Comparison of ENCODE assay signal across 8 mouse cellular contexts in genomic region chr11:96696842-96697455, GRCm38 (mm10).
A peak's percentile ranks its signal among the peaks of the same experiment; 100 is the strongest.
DNase-seq lines count a peak whose midpoint lies in the region; ATAC-seq and TF ChIP-seq lines count a peak whose summit lies in the region.

No protein-coding gene starts in this region.

- H3K4me1 ChIP-seq in midbrain, embryonic 10.5 days = peaks cover 34% of the 10 kb centered on the region
- H3K4me1 ChIP-seq in midbrain, embryonic 16.5 days (ENCODE audit: control insufficient read depth, insufficient read depth, low read length) = peaks cover 2% of the 10 kb centered on the region

- intact Hi-C loops in left cerebral cortex, adult 2 months (cut with DNase I) = no loop called here

- no peak overlapping the region for H3K9ac ChIP-seq in midbrain, embryonic 16.5 days (ENCODE audit: low read depth, low read length)

- no peak for ATAC-seq in midbrain, embryonic 16.5 days

- no peaks in the 10 kb centered on the region for H3K36me3 ChIP-seq in midbrain, embryonic 10.5 days
- no peaks in the 10 kb centered on the region for H3K36me3 ChIP-seq in midbrain, embryonic 16.5 days (ENCODE audit: control insufficient read depth, insufficient read depth, low read length)

- WGBS in midbrain, embryonic 10.5 days = 30% methylated on average over 7 of the region's 7 CpGs
- WGBS in midbrain, embryonic 16.5 days = 20% methylated on average over 7 of the region's 7 CpGs

- DNase-seq in midbrain, embryonic 10.5 days (ENCODE audit: low spot score) = peak; percentile 67
- DNase-seq in embryo, embryonic 11 days = peak; percentile 87
- peak; percentile 39 to 67 for DNase-seq in kidney, postnatal 4 days
- DNase-seq in skeletal muscle tissue, adult 2 months (ENCODE audit: low read depth, low spot score) = peak; percentile 2
- DNase-seq in frontal cortex, postnatal 25 days (ENCODE audit: low spot score in 2 of 2) = no peak
- no peak for DNase-seq in Muller cell, postnatal 12 days (ENCODE audit: inconsistent ontology term)
- DNase-seq in left cerebral cortex, adult 2 months (ENCODE audit: extremely low spot score in 1 of 2, low spot score in 2 of 2) = no peak

- no peak overlapping the region for H3K4me2 ChIP-seq in midbrain, embryonic 16.5 days (ENCODE audit: low read length)

- 0 out of 2 replicates have a peak overlapping the region, but pooled peaks have one; percentile 9 for H3K4me3 ChIP-seq in midbrain, embryonic 10.5 days
- no peak overlapping the region for H3K4me3 ChIP-seq in midbrain, embryonic 16.5 days (ENCODE audit: low read depth, low read length)
- no peak overlapping the region for H3K4me3 ChIP-seq in left cerebral cortex, adult 2 months

- H3K27me3 ChIP-seq in midbrain, embryonic 10.5 days (ENCODE audit: low read depth, poor library complexity, severe bottlenecking) = no peaks in the 10 kb centered on the region
- H3K27me3 ChIP-seq in midbrain, embryonic 16.5 days (ENCODE audit: control insufficient read depth, insufficient read depth, low read depth, low read length) = no peaks in the 10 kb centered on the region

- TF ChIP-seq CTCF in left cerebral cortex, adult 2 months (IDR thresholded peaks at IDR 0.05) = no peak

- H3K27ac ChIP-seq in midbrain, embryonic 10.5 days (replicated peaks) = peak overlapping the region; percentile 23; the same call in 1 of the 2 replicates
- no peak overlapping the region for H3K27ac ChIP-seq in midbrain, embryonic 16.5 days (ENCODE audit: low read length)
- no peak overlapping the region for H3K27ac ChIP-seq in left cerebral cortex, adult 2 months

- no peaks in the 10 kb centered on the region for H3K9me3 ChIP-seq in midbrain, embryonic 10.5 days (replicated peaks)
- H3K9me3 ChIP-seq in midbrain, embryonic 16.5 days (replicated peaks; ENCODE audit: control insufficient read depth, low read length, poor library complexity, severe bottlenecking) = no peaks in the 10 kb centered on the region

Comparison
In these comparisons a context has a peak if more than half of its experiments do, and no peak if none do; other contexts are left out.
1. DNase-seq: peak in midbrain, embryonic 10.5 days (single experiment), embryo, embryonic 11 days (single experiment), kidney, postnatal 4 days (2 of 2) and skeletal muscle tissue, adult 2 months (single experiment); none in frontal cortex, postnatal 25 days (0 of 2), Muller cell, postnatal 12 days (single experiment) and left cerebral cortex, adult 2 months (0 of 2).